Mouse (Mus musculus) heart, adult 9 months (tissue): Measurements from ENCODE around the gene Gjd2.

Source experiments
- DNase-seq, 2 experiments: peaks; one replicate each; pipeline ENCODE4 v3.0.0; 2022; ENCODE audit warnings: low spot score in 2 of 2

Gjd2 gene

DNA sequence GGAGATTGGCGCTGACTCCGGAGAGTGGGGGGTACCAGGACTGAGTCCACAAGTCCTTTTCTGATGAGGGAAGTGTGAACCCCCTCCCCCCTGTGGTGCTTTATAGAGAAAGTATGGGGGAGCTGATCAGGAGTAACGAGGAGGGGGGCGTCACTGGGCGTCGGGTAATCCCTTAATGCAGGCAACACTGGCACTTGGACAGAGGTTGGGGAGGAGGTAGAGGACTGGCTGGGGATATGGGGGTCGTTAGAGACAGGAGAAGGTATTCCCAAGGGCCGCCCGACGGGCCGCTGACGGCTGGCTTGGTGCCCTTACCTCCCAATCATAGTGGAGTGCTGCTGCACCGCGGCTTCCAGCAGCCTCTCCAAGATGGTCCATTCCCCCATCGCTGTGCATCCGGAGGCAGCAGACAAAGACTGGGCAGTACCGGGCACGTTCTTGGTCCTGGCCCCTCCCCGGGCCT, 639 bp downstream of the Gjd2 start:
- DNase-seq = no peak

DNA sequence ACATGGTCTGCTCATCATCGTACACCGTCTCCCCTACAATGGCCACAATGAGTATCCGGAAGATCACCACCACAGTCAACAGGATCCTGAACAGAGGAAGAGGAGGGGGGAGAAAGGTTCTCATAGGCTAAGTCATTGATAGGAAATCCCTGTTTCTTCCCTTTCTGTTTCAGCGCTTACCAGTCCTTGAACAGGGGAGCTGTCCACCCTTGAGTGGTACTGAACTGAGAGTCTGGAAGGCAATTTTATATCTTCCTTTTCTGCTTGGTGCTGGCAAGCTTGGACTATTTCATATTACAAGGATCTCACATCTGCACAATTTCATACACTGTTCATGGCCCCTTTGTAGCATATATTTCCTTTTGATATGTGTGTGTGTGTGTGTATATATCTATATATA, 1.6 kb downstream of the Gjd2 start:
- no peak for DNase-seq

DNA sequence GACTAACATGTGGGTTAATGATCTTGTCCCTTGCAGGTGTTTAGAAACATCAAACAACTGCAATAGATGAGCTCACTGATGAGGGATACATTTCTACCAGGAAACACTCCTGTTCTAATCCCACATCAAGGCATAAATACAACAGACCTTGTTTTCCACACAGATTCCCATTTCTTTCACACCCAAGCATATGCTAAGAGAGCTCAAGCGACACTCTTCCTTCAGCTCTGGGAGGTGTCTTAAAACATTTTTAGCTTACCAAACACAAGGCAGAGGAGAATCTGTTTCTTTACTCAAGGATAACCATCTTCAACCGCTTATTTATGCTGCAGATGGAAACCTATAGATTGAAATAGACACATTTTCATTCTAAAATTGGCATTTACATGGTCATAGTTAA, 5.1 kb downstream of the Gjd2 start:
- no peak for DNase-seq

DNA sequence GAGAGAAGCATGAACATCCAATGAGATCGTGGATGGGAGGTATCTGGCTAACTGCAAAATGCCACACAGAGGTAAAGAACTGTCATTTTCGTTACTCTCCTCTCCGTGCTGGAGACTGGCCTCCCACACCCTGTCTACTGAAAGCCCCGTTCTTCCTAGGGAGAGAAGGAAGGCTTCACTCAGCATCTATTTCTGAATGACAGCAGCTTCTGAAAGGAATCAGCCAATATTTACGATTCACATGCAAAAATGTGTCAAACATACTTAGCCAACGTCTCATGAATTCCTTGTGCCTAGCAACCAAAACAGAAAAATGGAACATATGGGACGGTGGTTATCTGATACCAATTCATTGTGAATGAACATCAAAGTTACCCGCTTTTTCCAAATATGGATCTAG, 15.9 kb downstream of the Gjd2 start:
- no peak for DNase-seq

DNA sequence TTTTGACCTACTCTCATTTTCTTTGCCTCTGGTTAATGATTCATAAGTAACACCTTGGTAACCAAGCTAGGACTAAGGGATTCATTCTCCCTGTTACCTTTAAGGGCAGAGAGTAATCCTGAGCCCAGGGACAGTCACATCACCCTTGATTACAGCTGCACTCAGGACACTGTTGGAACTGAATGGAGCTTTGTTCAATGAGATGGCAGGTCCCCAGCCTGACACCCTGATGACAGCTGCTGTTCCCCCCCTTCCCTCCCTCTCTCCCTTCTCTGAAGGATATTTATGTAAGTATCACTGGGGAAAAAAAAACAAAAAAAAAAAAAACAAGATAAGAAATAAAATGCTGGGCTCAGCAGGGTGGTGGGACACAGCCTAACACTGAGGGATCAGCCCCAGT, 16.5 kb downstream of the Gjd2 start:
- DNase-seq = no peak

DNA sequence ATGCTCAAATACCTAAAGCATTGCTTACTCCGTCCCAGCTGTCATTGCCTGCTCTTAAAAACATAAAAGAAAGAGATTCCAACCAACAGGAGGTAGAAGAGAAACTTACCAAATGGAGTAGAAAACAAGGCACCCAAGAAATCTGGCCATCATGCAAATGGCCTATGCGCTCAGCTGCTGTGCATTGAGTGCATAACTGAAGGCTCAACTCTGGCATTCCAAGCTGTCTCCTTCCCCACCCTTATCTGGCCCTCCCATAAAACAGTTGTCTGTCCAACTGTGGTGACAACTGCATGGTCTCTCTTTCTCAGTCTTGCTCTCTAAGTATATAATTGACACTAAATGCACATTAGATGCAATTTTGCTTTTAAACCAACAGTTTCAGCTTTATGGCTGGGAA, 28.5 kb downstream of the Gjd2 start:
- DNase-seq = no peak

DNA sequence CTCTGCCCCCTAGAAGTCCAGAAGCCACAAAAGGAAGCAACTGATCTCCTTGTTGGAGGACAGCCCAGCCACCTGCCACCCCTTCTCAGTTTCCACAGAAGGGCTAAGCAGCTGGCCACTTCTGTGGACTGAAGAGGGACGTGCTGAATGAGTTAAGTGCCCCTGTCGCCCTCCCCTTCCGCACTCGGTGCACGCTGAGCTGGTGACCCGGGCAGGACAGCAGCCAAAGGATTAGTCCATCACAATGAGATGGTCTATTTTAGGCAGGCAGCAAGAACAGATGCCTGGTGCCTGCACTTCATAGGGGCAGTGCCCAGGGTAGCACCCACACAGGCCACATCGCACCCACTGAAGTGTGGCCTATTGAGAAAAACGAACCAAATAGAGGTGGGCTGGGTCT, 32.8 kb downstream of the Gjd2 start:
- DNase-seq = peak; percentile 71 to 79

DNA sequence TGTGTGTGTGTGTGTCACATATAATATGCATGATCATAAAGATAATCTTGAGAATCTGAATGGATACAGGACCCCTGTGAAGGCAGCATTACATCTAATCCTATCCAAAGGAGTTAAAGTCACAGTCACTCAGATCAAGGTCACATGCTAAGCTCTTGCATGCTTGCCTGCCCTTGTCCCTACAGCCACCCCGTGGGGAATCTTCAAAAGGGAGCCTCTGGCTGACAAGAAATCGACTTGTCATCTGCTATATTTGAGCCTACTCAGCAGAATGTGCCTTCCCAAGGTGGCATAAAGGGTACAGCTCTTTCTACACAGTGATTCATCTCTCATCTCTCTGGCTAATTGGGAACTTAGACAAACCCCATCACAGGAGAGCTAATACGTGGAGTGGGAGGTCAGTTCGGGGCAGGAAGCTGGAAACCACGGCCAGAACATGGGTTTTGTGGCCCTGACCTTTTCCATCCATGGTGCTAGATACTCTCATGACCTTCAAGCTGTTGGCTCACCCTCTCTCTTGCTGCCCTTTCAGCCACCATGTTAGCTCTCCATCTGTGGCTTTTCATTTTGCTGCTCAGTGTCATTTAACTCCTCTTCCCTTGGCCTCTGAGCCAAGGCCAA, 35.2 kb downstream of the Gjd2 start:
- DNase-seq = peak; percentile 5 to 21

DNA sequence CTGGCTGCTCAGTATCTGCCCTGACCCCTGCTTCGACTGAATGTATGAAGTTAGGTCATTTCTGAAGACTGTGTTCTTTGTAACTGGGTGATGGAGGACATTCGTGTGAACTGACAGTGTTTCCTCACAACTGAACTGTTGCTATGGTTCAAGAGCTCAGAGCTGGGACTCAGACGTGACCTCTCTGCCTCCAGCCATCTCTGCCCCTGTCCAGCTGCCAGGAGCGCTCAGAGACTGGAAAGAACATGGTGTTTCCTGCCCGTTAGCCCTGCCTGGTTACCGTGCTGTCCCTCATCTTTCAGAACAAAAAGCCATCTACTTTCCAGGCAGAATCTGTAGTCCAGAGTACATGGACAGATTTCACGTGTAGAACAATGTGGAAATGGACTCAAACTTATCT, 39.5 kb downstream of the Gjd2 start:
- DNase-seq = peak; percentile 54 to 65

DNA sequence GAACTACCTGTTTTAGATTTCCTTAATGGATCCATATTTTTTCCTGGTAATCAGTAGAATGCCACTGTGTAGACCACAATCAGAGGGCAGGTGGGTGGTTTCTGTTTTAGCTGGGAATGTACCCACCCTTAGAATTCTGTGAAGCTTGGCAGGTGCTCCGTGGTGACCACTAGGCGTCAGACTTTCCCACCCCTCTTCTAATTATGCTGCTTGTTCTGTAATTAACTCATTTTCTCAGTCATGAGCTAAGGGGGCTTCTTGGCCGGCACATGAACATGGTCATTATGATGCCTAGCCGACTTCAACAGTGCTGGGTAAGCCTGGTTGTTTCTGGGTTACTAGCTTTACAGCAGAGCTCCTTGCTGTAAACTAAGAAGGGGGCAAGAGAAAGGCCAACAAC, 47.0 kb downstream of the Gjd2 start:
- no peak for DNase-seq
